Mouse (Mus musculus) hindbrain, embryonic 13.5 days (tissue): ENCODE results near the gene Dmrt1. TPM values are rescaled to one million over a fixed set of nuclear protein-coding genes. Genes with fewer than 3 reads are reported as not detected.

Source experiments
- ATAC-seq: fragments of 200-750 bp; cut with Nextera tagmentation; 2 replicates; pipeline ENCODE4 v1.8.0; 2017; ENCODE audit warnings: moderate TSS enrichment; ENCODE audit not compliant: low FRiP score
- H3K27ac ChIP-seq: fragments of 300-500 bp; sonication (generic); 2 replicates; pipeline ENCODE4 v1.5.1; 2015; ENCODE audit warnings: inconsistent platforms, mild to moderate bottlenecking, moderate library complexity
- H3K27me3 ChIP-seq: fragments of 300-500 bp; sonication (generic); 2 replicates; pipeline ENCODE4 v1.6.1; 2015; ENCODE audit warnings: mild to moderate bottlenecking, inconsistent platforms
- H3K36me3 ChIP-seq: fragments of 300-500 bp; sonication (generic); 2 replicates; pipeline ENCODE4 v1.6.1; 2015; ENCODE audit warnings: mild to moderate bottlenecking, inconsistent platforms
- H3K4me1 ChIP-seq: fragments of 300-500 bp; sonication (generic); replicated peaks from 2 replicates; pipeline ENCODE4 v1.6.1; 2015; ENCODE audit warnings: inconsistent platforms
- H3K4me2 ChIP-seq: fragments of 300-500 bp; sonication (generic); 2 replicates; pipeline ENCODE4 v1.6.1; 2015; ENCODE audit warnings: inconsistent platforms, mild to moderate bottlenecking, moderate library complexity
- H3K4me3 ChIP-seq: fragments of 300-500 bp; sonication (generic); 2 replicates; pipeline ENCODE4 v1.5.1; 2015; ENCODE audit warnings: mild to moderate bottlenecking, inconsistent platforms
- H3K9ac ChIP-seq: fragments of 300-500 bp; sonication (generic); 2 replicates; pipeline ENCODE4 v1.6.1; 2015; ENCODE audit warnings: mild to moderate bottlenecking, inconsistent platforms
- H3K9me3 ChIP-seq: fragments of 300-500 bp; sonication (generic); 2 replicates; pipeline ENCODE4 v1.6.1; 2016; ENCODE audit warnings: inconsistent platforms
- WGBS: fragments of 180-500 bp; shearing (Covaris S2); methylation state at CpG from one replicate; pipeline ENCODE4 v1.1.7; 2015; 5-methylcytosine and 5-hydroxymethylcytosine counted together
- polyA plus RNA-seq: library from polyadenylated mRNA; unstranded; fragments of >200 nt; fragmentation: Nextera tagmentation; extraction: Ambion mirVana; gene quantifications from 2 replicates; pipeline ENCODE4 v1.2.1, GENCODE M21; 2015

Gene Dmrt1
- polyA plus RNA-seq, 1 experiment from 2014 or later, result not detected

DNA sequence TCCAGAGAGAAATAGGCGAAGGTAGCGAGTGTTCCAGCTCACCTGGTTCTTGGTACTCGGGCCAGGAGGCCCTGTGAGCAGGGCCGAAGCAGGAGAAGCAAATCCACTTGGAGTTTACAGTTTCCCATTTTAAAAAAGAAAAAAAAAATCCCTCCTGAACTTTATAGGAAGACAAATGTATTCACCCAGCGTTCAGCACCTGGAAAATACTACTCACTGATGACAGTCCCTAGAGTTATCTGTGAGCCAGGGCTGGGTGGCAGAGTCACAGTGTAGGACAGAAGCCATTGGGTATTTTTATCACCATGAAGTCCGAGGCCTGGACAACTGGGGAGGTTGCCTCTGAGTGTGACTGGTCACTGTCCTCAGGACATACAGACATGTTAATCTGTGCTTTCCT, 136.4 kb downstream of the Dmrt1 start:
- H3K9me3 ChIP-seq, result no peaks in the 10 kb centered on the region
- no peaks in the 10 kb centered on the region for H3K27me3 ChIP-seq
- H3K4me1 ChIP-seq, result no peaks in the 10 kb centered on the region
- 89% methylated on average over 6 of the region's 6 CpGs for WGBS
- no peaks in the 10 kb centered on the region for H3K36me3 ChIP-seq
- no peak overlapping the region for H3K9ac ChIP-seq
- no peak overlapping the region for H3K4me2 ChIP-seq
- H3K4me3 ChIP-seq, result no peak overlapping the region
- no peak for ATAC-seq
- H3K27ac ChIP-seq, result no peak overlapping the region

DNA sequence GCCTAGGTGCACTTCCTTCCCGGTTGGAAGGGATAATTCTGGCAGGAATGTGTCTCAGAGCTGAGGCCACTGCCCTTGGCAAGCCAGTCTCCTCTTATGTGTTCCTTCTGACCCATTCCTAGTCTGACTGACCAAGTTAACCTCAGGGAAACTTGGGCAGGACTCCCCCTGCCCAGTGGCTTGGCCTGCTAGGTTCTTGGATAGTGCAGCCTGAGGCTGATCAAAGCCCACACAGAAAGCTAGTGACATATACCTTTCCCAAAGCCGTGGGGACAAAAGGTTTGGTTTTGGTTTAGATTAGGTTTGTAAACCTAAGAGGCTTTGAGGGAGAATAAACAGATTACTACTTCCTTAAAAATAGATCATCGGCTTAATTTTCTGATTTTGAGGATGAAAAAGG, 141.7 kb downstream of the Dmrt1 start:
- no peak for ATAC-seq
- 0 out of 2 replicates have a peak, but pooled peaks cover 2% of the 10 kb centered on the region for H3K27me3 ChIP-seq

DNA sequence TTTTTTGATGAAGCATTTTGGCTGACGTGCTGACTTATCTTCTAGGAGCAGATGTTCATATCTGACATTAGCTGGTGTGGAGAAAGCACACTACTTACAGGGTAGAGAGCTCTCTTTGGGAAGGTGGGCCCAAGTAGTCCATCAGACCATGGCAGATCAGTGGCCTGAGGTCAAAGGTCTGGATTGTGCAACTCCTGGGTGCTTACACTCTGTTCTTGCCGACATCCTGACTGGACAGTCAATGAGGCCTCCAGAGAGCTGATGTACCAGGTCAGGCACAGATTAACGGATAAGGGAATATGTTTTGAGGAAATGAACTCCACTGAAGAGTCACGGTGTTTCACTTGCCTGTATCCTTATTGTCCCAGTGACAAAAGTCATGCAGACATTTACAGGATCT, 143.3 kb downstream of the Dmrt1 start:
- Histone ChIP-seq H3K27me3 (0 out of 2 replicates have a peak, but pooled peaks cover 5% of the 10 kb centered on the region), H3K9me3 (no peaks in the 10 kb centered on the region), H3K9ac (no peak overlapping the region), H3K36me3 (no peaks in the 10 kb centered on the region), H3K4me3 (no peak overlapping the region), H3K4me2 (no peak overlapping the region), H3K27ac (no peak overlapping the region), H3K4me1 (no peaks in the 10 kb centered on the region)
- no peak for ATAC-seq
- 81% methylated on average over 4 of the region's 4 CpGs for WGBS

More for the DNA sequence above, 141.7 kb downstream of the Dmrt1 start:
- Histone ChIP-seq H3K4me1 (no peaks in the 10 kb centered on the region), H3K36me3 (no peaks in the 10 kb centered on the region), H3K27ac (no peak overlapping the region), H3K4me2 (no peak overlapping the region), H3K9me3 (no peaks in the 10 kb centered on the region), H3K9ac (no peak overlapping the region), H3K4me3 (no peak overlapping the region)
- WGBS, result 76% methylated on average over 3 of the region's 3 CpGs

DNA sequence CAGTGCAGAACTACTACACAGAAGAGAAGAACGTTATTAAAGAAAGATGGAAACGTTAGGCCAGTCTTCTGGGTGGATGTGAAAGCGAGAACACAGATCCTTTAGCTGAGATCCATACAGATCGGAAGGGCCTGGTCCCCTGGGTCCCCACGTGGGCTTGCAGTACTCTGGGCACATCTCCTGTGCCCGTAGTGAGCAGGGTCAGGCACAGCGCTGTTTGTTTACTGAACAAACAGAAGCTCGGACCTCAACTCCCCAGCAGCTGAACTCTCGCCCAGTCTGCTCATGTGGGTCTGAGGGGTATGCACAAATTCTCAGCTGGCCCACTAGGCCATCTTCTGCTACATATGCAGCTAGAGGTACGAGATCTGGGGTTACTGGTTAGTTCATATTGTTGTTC, 145.1 kb downstream of the Dmrt1 start:
- 74% methylated on average over 10 of the region's 10 CpGs for WGBS
- no peaks in the 10 kb centered on the region for H3K36me3 ChIP-seq
- ATAC-seq, result no peak
- H3K4me2 ChIP-seq, result no peak overlapping the region
- no peaks in the 10 kb centered on the region for H3K9me3 ChIP-seq
- no peak overlapping the region for H3K27ac ChIP-seq
- H3K9ac ChIP-seq, result no peak overlapping the region
- H3K4me3 ChIP-seq, result no peak overlapping the region
- peaks cover 5% of the 10 kb centered on the region; the same call in 1 of the 2 replicates for H3K4me1 ChIP-seq
- H3K27me3 ChIP-seq, result 0 out of 2 replicates have a peak, but pooled peaks cover 5% of the 10 kb centered on the region

DNA sequence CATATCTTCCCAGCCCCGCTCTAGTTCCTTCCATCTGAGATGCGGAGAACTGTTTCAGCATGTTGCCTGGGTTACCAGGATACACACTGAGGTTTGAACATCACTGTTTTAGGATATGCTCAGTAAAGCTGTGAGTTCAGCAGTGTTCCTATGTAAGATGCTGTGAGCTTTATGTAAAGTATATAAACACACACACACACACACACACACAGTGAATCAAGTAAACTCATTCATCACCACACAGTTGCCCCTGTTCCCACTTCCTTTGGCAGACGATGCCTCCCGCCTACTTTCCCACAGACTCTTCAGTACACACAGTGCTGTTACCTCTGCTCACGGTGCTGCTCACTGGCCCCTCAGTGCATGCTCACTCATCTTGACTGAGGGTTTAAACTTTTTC, 147.1 kb downstream of the Dmrt1 start:
- H3K27me3 ChIP-seq, result 0 out of 2 replicates have a peak, but pooled peaks cover 6% of the 10 kb centered on the region
- no peak overlapping the region for H3K9ac ChIP-seq
- H3K4me2 ChIP-seq, result no peak overlapping the region
- no peaks in the 10 kb centered on the region for H3K36me3 ChIP-seq
- ATAC-seq, result no peak
- H3K4me3 ChIP-seq, result no peak overlapping the region
- WGBS, result 70% methylated on average over 5 of the region's 5 CpGs
- peaks cover 5% of the 10 kb centered on the region; the same call in 1 of the 2 replicates for H3K4me1 ChIP-seq
- no peak overlapping the region for H3K27ac ChIP-seq
- no peaks in the 10 kb centered on the region for H3K9me3 ChIP-seq

Other genes with a start within 250 kb of the Dmrt1 start
- gene Dmrt3, start 104.7 kb downstream of the Dmrt1 start, polyA plus RNA-seq, result 0.32 and 0.54 TPM in 2 replicates
- gene Dmrt2, start 166.8 kb downstream of the Dmrt1 start, polyA plus RNA-seq, result 0.09 and 0.13 TPM in 2 replicates